Mouse (Mus musculus) liver, embryonic 13.5 days (tissue): ENCODE data around the gene Olfr713. TPM values are rescaled to one million over a fixed set of nuclear protein-coding genes. Genes with fewer than 3 reads are reported as not detected.

Experiments used
- polyA plus RNA-seq: library from polyadenylated mRNA; unstranded; fragments of >200 nt; fragmentation: Nextera tagmentation; extraction: Ambion mirVana; gene quantifications from 2 replicates; pipeline ENCODE4 v1.2.1, GENCODE M21; 2015

The Olfr713 gene
- polyA plus RNA-seq, 1 experiment from 2014 or later = not detected

Other genes starting within 250 kb of the Olfr713 start
- not detected in 2 replicates for gene Olfr699, start 238.0 kb upstream of the Olfr713 start, polyA plus RNA-seq
- not detected in 2 replicates for gene Olfr700, start 222.3 kb upstream of the Olfr713 start, polyA plus RNA-seq
- not detected in 2 replicates for gene Olfr701, start 217.0 kb upstream of the Olfr713 start, polyA plus RNA-seq
- not detected in 2 replicates for gene Olfr702, start 197.3 kb upstream of the Olfr713 start, polyA plus RNA-seq
- not detected in 2 replicates for gene Olfr703, start 187.8 kb upstream of the Olfr713 start, polyA plus RNA-seq
- not detected in 2 replicates for gene Olfr704, start 168.0 kb upstream of the Olfr713 start, polyA plus RNA-seq
- not detected in 2 replicates for gene Olfr705, start 154.3 kb upstream of the Olfr713 start, polyA plus RNA-seq
- gene Olfr706, start 143.0 kb upstream of the Olfr713 start, polyA plus RNA-seq = not detected in 2 replicates
- gene Olfr707, start 129.9 kb upstream of the Olfr713 start, polyA plus RNA-seq = not detected in 2 replicates
- gene Olfr1532-ps1, start 123.2 kb upstream of the Olfr713 start, polyA plus RNA-seq = not detected in 2 replicates
- gene Olfr709-ps1, start 99.0 kb upstream of the Olfr713 start, polyA plus RNA-seq = not detected in 2 replicates
- gene Olfr710, start 82.9 kb upstream of the Olfr713 start, polyA plus RNA-seq = not detected in 2 replicates
- not detected in 2 replicates for gene Olfr6, start 67.2 kb upstream of the Olfr713 start, polyA plus RNA-seq
- not detected in 2 replicates for gene Olfr711, start 55.7 kb upstream of the Olfr713 start, polyA plus RNA-seq
- not detected in 2 replicates for gene Olfr2, start 25.1 kb upstream of the Olfr713 start, polyA plus RNA-seq
- gene Olfr714, start 39.8 kb downstream of the Olfr713 start, polyA plus RNA-seq = not detected in 2 replicates
- not detected in 2 replicates for gene Olfr17, start 62.0 kb downstream of the Olfr713 start, polyA plus RNA-seq
- gene Olfr715b, start 79.2 kb downstream of the Olfr713 start, polyA plus RNA-seq = not detected in 2 replicates
- not detected in 2 replicates for gene Olfr715, start 99.9 kb downstream of the Olfr713 start, polyA plus RNA-seq
- gene Olfr716, start 107.2 kb downstream of the Olfr713 start, polyA plus RNA-seq = not detected in 2 replicates
- not detected in 2 replicates for gene Nlrp14, start 135.8 kb downstream of the Olfr713 start, polyA plus RNA-seq
- not detected in 2 replicates for gene Rbmxl2, start 178.3 kb downstream of the Olfr713 start, polyA plus RNA-seq